Mouse (Mus musculus) midbrain, embryonic 16.5 days (tissue): Measurements from ENCODE around the gene Nkiras1. TPM values are rescaled to one million over a fixed set of nuclear protein-coding genes. Genes with fewer than 3 reads are reported as not detected.
"Not testable (repeated sequence)": the region's sequence is repeated elsewhere in the genome, so short reads cannot be mapped to it uniquely, and the experiment has no call there.

Source experiments
- ATAC-seq: fragments of 200-750 bp; cut with Nextera tagmentation; 2 replicates; pipeline ENCODE4 v1.8.0; 2017; ENCODE audit warnings: moderate TSS enrichment
- H3K27ac ChIP-seq: fragments of 300-500 bp; sonication (generic); 2 replicates; pipeline ENCODE4 v1.5.1; 2014; ENCODE audit warnings: mild to moderate bottlenecking, low read length, mixed read lengths
- H3K27me3 ChIP-seq: fragments of 300-500 bp; sonication (generic); 2 replicates; pipeline ENCODE4 v1.6.1; 2014; ENCODE audit warnings: low read depth, low read length, mixed read lengths; ENCODE audit not compliant: control insufficient read depth, insufficient read depth
- H3K36me3 ChIP-seq: fragments of 300-500 bp; sonication (generic); 2 replicates; pipeline ENCODE4 v1.6.1; 2014; ENCODE audit warnings: mild to moderate bottlenecking, low read length, moderate library complexity, mixed read lengths; ENCODE audit not compliant: control insufficient read depth, insufficient read depth
- H3K4me1 ChIP-seq: fragments of 300-500 bp; sonication (generic); 2 replicates; pipeline ENCODE4 v1.6.1; 2014; ENCODE audit warnings: mild to moderate bottlenecking, low read length, mixed read lengths; ENCODE audit not compliant: control insufficient read depth, insufficient read depth
- H3K4me2 ChIP-seq: fragments of 300-500 bp; sonication (generic); 2 replicates; pipeline ENCODE4 v1.6.1; 2014; ENCODE audit warnings: mild to moderate bottlenecking, low read length, mixed read lengths
- H3K4me3 ChIP-seq: fragments of 300-500 bp; sonication (generic); 2 replicates; pipeline ENCODE4 v1.5.1; 2014; ENCODE audit warnings: low read depth, mild to moderate bottlenecking, low read length, moderate library complexity, mixed read lengths
- H3K9ac ChIP-seq: fragments of 300-500 bp; sonication (generic); 2 replicates; pipeline ENCODE4 v1.6.1; 2014; ENCODE audit warnings: low read depth, low read length, mixed read lengths
- H3K9me3 ChIP-seq: fragments of 300-500 bp; sonication (generic); replicated peaks from 2 replicates; pipeline ENCODE4 v1.6.1; 2014; ENCODE audit warnings: mild to moderate bottlenecking, low read length, mixed read lengths; ENCODE audit not compliant: control insufficient read depth, poor library complexity, severe bottlenecking
- WGBS: fragments of 180-500 bp; shearing (Covaris S2); extraction: QIAGEN DNeasy Blood & Tissue Kit; methylation state at CpG from one replicate; pipeline ENCODE4 v1.1.7; 2014; 5-methylcytosine and 5-hydroxymethylcytosine counted together
- polyA plus RNA-seq: library from polyadenylated mRNA; unstranded; fragments of >200 nt; fragmentation: Nextera tagmentation; extraction: Ambion mirVana; gene quantifications from 2 replicates; pipeline ENCODE4 v1.2.1, GENCODE M21; 2015

Nkiras1 gene
- polyA plus RNA-seq = 49.7 and 50.9 TPM in 2 replicates

DNA sequence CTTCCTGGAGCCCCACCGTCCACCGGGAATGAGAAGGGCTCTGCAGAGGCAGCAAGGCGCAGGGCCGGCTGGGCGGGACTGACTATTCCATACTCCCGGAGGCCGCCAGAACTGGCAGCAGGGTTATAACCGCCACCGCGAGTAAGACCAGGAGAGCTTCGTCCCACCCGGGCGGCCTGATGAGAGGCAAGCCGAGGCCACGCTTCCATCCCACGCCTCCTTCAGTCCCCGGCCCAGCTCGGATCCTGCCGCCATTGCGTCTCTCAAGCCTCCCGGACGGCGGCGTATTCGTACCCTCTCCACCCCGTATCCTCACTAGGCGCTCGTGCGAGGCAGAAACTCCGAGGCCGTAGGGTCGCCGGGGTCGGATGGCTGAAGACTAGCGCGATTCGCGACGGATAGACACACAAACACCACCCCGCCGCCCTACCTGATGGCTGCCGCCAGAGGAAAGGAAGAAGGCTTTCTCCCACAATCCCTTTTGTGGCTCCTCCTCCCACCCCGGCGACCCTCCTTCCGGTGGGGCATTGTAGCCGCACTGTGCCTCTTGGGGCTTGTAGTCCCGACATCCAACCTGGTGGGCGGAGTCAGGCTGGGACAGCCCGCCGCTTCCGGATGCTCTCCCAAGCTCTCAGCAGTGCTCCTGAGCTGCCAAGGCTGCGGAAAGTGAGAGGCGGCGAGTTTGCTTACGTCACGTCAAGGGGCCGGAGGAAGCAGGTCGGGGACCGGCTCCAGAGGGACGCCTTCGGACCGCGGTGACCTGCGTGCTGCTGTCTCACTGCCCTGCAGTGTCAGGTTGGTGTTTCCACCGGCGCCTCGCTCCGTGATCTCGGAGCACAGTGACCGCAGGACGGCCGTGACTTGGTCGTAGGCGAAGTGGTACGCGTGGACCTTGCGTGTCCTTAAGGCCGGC, at the start of gene Nkiras1, which contains the start of gene Rpl15:
Gene Nkiras1, plus strand, starts transcription at position 608 of the 913 bp plus-strand sequence.
Gene Rpl15, minus strand, starts transcription at position 863 of the 913 bp plus-strand sequence.
- Histone ChIP-seq H3K4me1 (peaks cover 19% of the 10 kb centered on the region), H3K4me2 (peak within 1 kb of the TSS; percentile 88), H3K4me3 (peak within 1 kb of the TSS; percentile 88), H3K27me3 (no peaks in the 10 kb centered on the region), H3K9ac (peak within 1 kb of the TSS; percentile 99), H3K9me3 (no peaks in the 10 kb centered on the region), H3K36me3 (peaks cover 9% of the 10 kb centered on the region; the same call in 1 of the 2 replicates), H3K27ac (peak within 1 kb of the TSS; percentile 86)
- under 1% methylated on average over 77 of the region's 78 CpGs for WGBS
- ATAC-seq = peak; percentile 100

DNA sequence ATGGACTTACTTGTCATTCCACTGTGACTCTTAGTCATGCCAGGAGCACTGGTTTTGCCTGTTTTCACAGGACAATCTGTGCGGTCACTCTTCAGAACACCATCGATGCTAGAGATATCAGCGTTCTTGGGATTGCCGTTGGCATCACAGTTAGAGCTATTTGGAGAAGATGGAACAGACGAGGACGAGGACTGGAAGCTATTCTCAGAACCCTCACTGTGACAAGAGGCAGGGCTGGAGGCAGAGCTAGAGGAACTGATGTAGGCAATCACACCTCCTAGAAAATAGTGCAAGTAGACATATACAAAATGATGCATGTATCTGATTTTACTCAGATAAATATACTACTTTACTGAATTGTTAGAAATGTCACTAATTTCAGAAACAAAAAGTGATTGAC, 49.0 kb upstream of the Nkiras1 start:
- no peak overlapping the region for H3K4me3 ChIP-seq
- 96% methylated on average over 6 of the region's 6 CpGs for WGBS
- no peaks in the 10 kb centered on the region for H3K27me3 ChIP-seq
- ATAC-seq = no peak
- H3K4me2 ChIP-seq = no peak overlapping the region
- H3K27ac ChIP-seq = no peak overlapping the region
- H3K4me1 ChIP-seq = peaks cover 2% of the 10 kb centered on the region; the same call in 1 of the 2 replicates
- no peaks in the 10 kb centered on the region for H3K9me3 ChIP-seq
- H3K9ac ChIP-seq = no peak overlapping the region
- H3K36me3 ChIP-seq = no peaks in the 10 kb centered on the region

GRCm38 (mm10) chr14:18225431-18225830, 45.5 kb upstream of the Nkiras1 start:
- H3K4me3 ChIP-seq, H3K9ac ChIP-seq, ATAC-seq, H3K27ac ChIP-seq, H3K9me3 ChIP-seq, H3K4me1 ChIP-seq, H3K36me3 ChIP-seq, H3K4me2 ChIP-seq, H3K27me3 ChIP-seq: not testable (repeated sequence)
- 95% methylated on average over 11 of the region's 11 CpGs for WGBS

- not testable (repeated sequence) for H3K4me1 ChIP-seq, H3K9ac ChIP-seq, H3K36me3 ChIP-seq, ATAC-seq, H3K9me3 ChIP-seq, H3K27ac ChIP-seq, H3K27me3 ChIP-seq
- Histone ChIP-seq H3K4me2 (peak overlapping the region; percentile 36; the same call in 1 of the 2 replicates), H3K4me3 (peak overlapping the region; percentile 7; the same call in 1 of the 2 replicates)
- WGBS = 46% methylated on average over 11 of the region's 11 CpGs
Observed at GRCm38 (mm10) chr14:18226181-18226580, 44.8 kb upstream of the Nkiras1 start.

DNA sequence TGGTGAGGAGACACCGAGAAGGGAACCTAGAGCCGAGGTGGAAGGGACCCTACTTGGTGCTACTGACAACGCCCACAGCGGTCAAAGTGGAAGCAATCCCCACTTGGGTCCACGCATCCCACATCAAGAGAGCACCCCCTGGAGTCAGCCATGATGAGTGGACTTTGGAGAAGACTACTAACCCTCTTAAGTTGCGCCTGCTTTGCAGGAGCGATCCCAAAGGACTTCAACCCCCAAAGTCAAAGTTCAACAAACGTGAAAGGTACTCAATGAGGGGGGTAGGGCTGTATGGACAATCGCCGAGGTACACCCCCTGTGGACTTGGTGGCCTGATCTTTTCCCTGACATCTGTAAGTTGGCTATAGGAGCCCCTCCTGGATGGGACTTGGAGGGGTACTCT, 41.2 kb upstream of the Nkiras1 start:
- H3K9ac ChIP-seq, ATAC-seq: not testable (repeated sequence)
- WGBS = 95% methylated on average over 10 of the region's 10 CpGs

GRCm38 (mm10) chr14:18231866-18232265, 39.1 kb upstream of the Nkiras1 start:
- 94% methylated on average over 8 of the region's 8 CpGs for WGBS

More for the DNA sequence above, 41.2 kb upstream of the Nkiras1 start:
- H3K4me3 ChIP-seq, H3K9me3 ChIP-seq, H3K36me3 ChIP-seq, H3K27me3 ChIP-seq, H3K4me1 ChIP-seq, H3K4me2 ChIP-seq, H3K27ac ChIP-seq: not testable (repeated sequence)

DNA sequence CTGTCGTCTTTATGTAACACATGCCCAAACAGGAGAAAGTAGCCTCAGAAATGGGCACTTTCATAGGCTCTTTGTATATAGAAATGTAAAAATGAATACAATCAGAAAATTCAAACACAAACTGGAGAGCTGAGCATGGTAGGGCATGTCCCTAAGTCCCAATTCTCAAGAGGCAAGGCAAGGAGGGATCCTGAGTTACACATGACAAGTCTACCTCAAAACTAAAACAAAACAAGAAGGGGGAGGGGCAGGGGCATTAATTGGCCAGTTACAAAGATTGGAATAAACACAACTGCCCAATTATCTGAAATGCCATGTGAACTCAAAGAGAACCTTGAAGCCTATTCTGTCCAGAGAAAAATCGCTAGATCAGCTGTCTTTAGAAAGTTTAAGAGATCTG, 37.9 kb upstream of the Nkiras1 start:
- H3K27ac ChIP-seq = no peak overlapping the region
- H3K9me3 ChIP-seq = no peaks in the 10 kb centered on the region
- H3K9ac ChIP-seq = no peak overlapping the region
- WGBS = 91% methylated on average over 2 of the region's 2 CpGs
- no peak overlapping the region for H3K4me3 ChIP-seq
- H3K36me3 ChIP-seq = no peaks in the 10 kb centered on the region
- H3K4me2 ChIP-seq = no peak overlapping the region
- H3K4me1 ChIP-seq = no peaks in the 10 kb centered on the region
- no peaks in the 10 kb centered on the region for H3K27me3 ChIP-seq
- no peak for ATAC-seq

More at GRCm38 (mm10) chr14:18231866-18232265, 39.1 kb upstream of the Nkiras1 start:
- ATAC-seq, H3K4me3 ChIP-seq, H3K4me2 ChIP-seq, H3K36me3 ChIP-seq, H3K9me3 ChIP-seq, H3K4me1 ChIP-seq, H3K27ac ChIP-seq, H3K27me3 ChIP-seq, H3K9ac ChIP-seq: not testable (repeated sequence)

- Histone ChIP-seq H3K4me2 (no peak overlapping the region), H3K27ac (no peak overlapping the region), H3K4me1 (no peaks in the 10 kb centered on the region), H3K27me3 (no peaks in the 10 kb centered on the region), H3K4me3 (no peak overlapping the region), H3K36me3 (no peaks in the 10 kb centered on the region), H3K9ac (no peak overlapping the region), H3K9me3 (no peaks in the 10 kb centered on the region)
- ATAC-seq = no peak
- WGBS = 61% methylated on average over 5 of the region's 5 CpGs
Observed at GRCm38 (mm10) chr14:18233981-18234960, 36.7 kb upstream of the Nkiras1 start.
